ENCODE assay signal across 7 mouse cellular contexts in genomic region chr6:88906369-88907108, GRCm38 (mm10). TPM values are rescaled to one million over a fixed set of nuclear protein-coding genes. Genes with fewer than 3 reads are reported as not detected.
A peak's percentile ranks its signal among the peaks of the same experiment; 100 is the strongest.
DNase-seq lines count a peak whose midpoint lies in the region.

No protein-coding gene starts in this region.

- peak; percentile 50 for DNase-seq in Muller cell, postnatal 12 days (ENCODE audit: inconsistent ontology term)
- DNase-seq in c-Kit-positive CD71-negative TER-119-negative erythroid progenitor cells, embryonic 14.5 days (ENCODE audit: low read depth) = peak; percentile 54
- peak; percentile 58 for DNase-seq in fibroblast of lung, adult 2 months (ENCODE audit: low read depth)
- DNase-seq in heart, postnatal 4 days = peak; percentile 71
- peak; percentile 78 for DNase-seq in layer of hippocampus, adult 9-11 months
- DNase-seq in lung, postnatal 10 days = peak; percentile 84
- DNase-seq in retina, embryonic 14.5 days (ENCODE audit: low spot score) = peak; percentile 80

RNA-seq across cellular contexts. Expression of gene Tpra1, which starts 4.5 kb away (rescaled TPM):
- 10 to 100 TPM; 29.7 to 30.8 TPM for total RNA-seq in heart, postnatal 4 days (2021)

RNA-seq across cellular contexts. Expression of gene Mcm2, which starts 8.0 kb away (rescaled TPM):
- 100 to 1,000 TPM in 1 of 2 experiments, 10 to 100 TPM in 1; 86.1 to 103 TPM for total RNA-seq in heart, postnatal 4 days (2021)

RNA-seq across cellular contexts. Expression of gene Podxl2, which starts 31.7 kb away (rescaled TPM):
- 10 to 100 TPM; 61.1 to 65.1 TPM for total RNA-seq in heart, postnatal 4 days (2021)

Comparison
In these comparisons a context has a peak if more than half of its experiments do, and no peak if none do; other contexts are left out.
1. Peak in every context shown above with its lines: DNase-seq.